12 mouse cellular contexts compared by ENCODE assay signal in the genomic region with DNA sequence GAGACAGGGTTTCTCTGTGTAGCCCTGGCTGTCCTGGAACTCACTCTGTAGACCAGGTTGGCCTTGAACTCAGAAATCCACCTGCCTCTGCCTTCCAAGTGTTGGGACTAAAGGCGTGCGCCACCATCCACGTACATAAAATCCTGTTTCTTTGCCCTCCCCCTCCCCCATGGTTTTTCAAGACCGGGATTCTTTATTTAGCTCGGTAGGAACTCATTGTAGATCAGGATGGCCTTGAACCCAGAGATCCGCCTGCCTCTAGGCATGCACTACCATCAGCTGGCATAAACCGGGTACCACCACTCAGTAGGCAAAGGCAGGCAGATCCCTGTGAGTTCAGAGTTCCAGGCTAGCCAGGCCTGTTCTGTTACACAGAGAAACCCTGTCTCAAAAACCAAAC. TPM values are rescaled to one million over a fixed set of nuclear protein-coding genes. Genes with fewer than 3 reads are reported as not detected.
DNase-seq lines count a peak whose midpoint lies in the region; ATAC-seq and TF ChIP-seq lines count a peak whose summit lies in the region.
"Had no signal": no experiment of that assay in that cellular context is flagged by ENCODE, and none has a peak within 500 bp of the region (broad histone marks: within the 10 kb centered on the region; RNA-seq: fewer than 3 reads in every experiment).

No protein-coding gene starts in this region.

- intact Hi-C loops in gastrocnemius, adult 2 months (cut with DNase I) = no loop called here
- intact Hi-C loops in left cerebral cortex, adult 2 months (cut with DNase I) = no loop called here

- ATAC-seq in liver, embryonic 16.5 days (ENCODE audit: low read depth) = no peak
- ATAC-seq: forebrain, embryonic 14.5 days had no signal

- no peak overlapping the region for H3K9ac ChIP-seq in liver, embryonic 16.5 days (ENCODE audit: low read depth, low read length)
- H3K9ac ChIP-seq: hindbrain, embryonic 13.5 days had no signal

- DNase-seq in gastrocnemius, adult 2 months = no peak
- DNase-seq in gastrocnemius, adult 8-10 months (ENCODE audit: low spot score in 2 of 2) = no peak
- DNase-seq in left cerebral cortex, adult 2 months (ENCODE audit: extremely low spot score in 1 of 2, low spot score in 2 of 2) = no peak
- no peak for DNase-seq in left cerebral cortex, adult 9 months (ENCODE audit: low spot score in 2 of 2)
- DNase-seq in R1 (ENCODE audit: low read depth, low spot score) = peak; percentile 76
- no peak for DNase-seq in adrenal gland, postnatal 10 days
- DNase-seq in ovary, adult 18-20 months (ENCODE audit: low spot score) = no peak

- no peak overlapping the region for H3K4me2 ChIP-seq in liver, embryonic 16.5 days (ENCODE audit: low read depth, low read length)
- H3K4me2 ChIP-seq: hindbrain, embryonic 13.5 days had no signal

- no peaks in the 10 kb centered on the region for H3K27me3 ChIP-seq in liver, embryonic 16.5 days (ENCODE audit: control insufficient read depth, insufficient read depth, low read depth, low read length)
- H3K27me3 ChIP-seq: hindbrain, embryonic 13.5 days had no signal

- 46% methylated on average over 7 of the region's 7 CpGs for WGBS in liver, embryonic 16.5 days (ENCODE audit: insufficient replicate concordance)

- peak overlapping the region; percentile 90 for H3K27ac ChIP-seq in gastrocnemius, adult 2 months
- H3K27ac ChIP-seq in left cerebral cortex, adult 2 months = peak overlapping the region; percentile 32; the same call in 1 of the 2 replicates
- peak overlapping the region; percentile 83 for H3K27ac ChIP-seq in liver, embryonic 16.5 days (ENCODE audit: low read length)

- no peaks in the 10 kb centered on the region for H3K36me3 ChIP-seq in liver, embryonic 16.5 days (ENCODE audit: control insufficient read depth, insufficient read depth)

- TF ChIP-seq CTCF in gastrocnemius, adult 2 months (IDR thresholded peaks at IDR 0.05) = no peak
- TF ChIP-seq CTCF in left cerebral cortex, adult 2 months (IDR thresholded peaks at IDR 0.05) = no peak

- peaks cover 44% of the 10 kb centered on the region for H3K4me1 ChIP-seq in liver, embryonic 16.5 days (ENCODE audit: control insufficient read depth, low read depth, low read length)

- H3K9me3 ChIP-seq in liver, embryonic 16.5 days (replicated peaks; ENCODE audit: control insufficient read depth, low read length) = no peaks in the 10 kb centered on the region
- H3K9me3 ChIP-seq: hindbrain, embryonic 13.5 days had no signal

- H3K4me3 ChIP-seq in gastrocnemius, adult 2 months = peak overlapping the region; percentile 58
- H3K4me3 ChIP-seq in left cerebral cortex, adult 2 months = no peak overlapping the region
- H3K4me3 ChIP-seq in liver, embryonic 16.5 days (ENCODE audit: low read depth, low read length) = no peak overlapping the region
- H3K4me3 ChIP-seq: hindbrain, embryonic 13.5 days had no signal

RNA-seq across cellular contexts. Expression of a gene that starts 10.4 kb away (rescaled TPM):
- 10 to 100 TPM; 79.2 to 95.2 TPM for total RNA-seq in gastrocnemius, adult 2 months (2021)
- total RNA-seq in gastrocnemius, adult 8-10 months (2022) = 10 to 100 TPM; 76.0 to 89.9 (median 78.1) TPM
- total RNA-seq in left cerebral cortex, adult 2 months (2021) = 10 to 100 TPM; 22.8 to 25.7 TPM
- polyA plus RNA-seq in liver, embryonic 16.5 days (2015; fragmentation: Nextera tagmentation; extraction: Ambion mirVana) = 17.2 and 19.1 TPM in 2 replicates
- total RNA-seq in adrenal gland, postnatal 10 days (2021) = 10 to 100 TPM; 55.1 to 72.4 TPM

RNA-seq across cellular contexts. Expression of a gene that starts 32.4 kb away (rescaled TPM):
- 10 to 100 TPM; 10.9 to 17.3 TPM for total RNA-seq in gastrocnemius, adult 2 months (2021)
- 10 to 100 TPM in 1 of 4 experiments, 1 to 10 TPM in 3; 7.2 to 13.5 (median 9.4) TPM for total RNA-seq in gastrocnemius, adult 8-10 months (2022)
- total RNA-seq in left cerebral cortex, adult 2 months (2021) = 10 to 100 TPM; 40.7 to 43.5 TPM
- 4.6 and 6.5 TPM in 2 replicates for polyA plus RNA-seq in liver, embryonic 16.5 days (2015; fragmentation: Nextera tagmentation; extraction: Ambion mirVana)
- total RNA-seq in adrenal gland, postnatal 10 days (2021) = 10 to 100 TPM; 15.8 to 31.4 TPM

RNA-seq across cellular contexts. Expression of a gene that starts 42.4 kb away (rescaled TPM):
- total RNA-seq in gastrocnemius, adult 2 months (2021) = 100 to 1,000 TPM; 567 to 689 TPM
- total RNA-seq in gastrocnemius, adult 8-10 months (2022) = 100 to 1,000 TPM; 566 to 724 (median 629) TPM
- 100 to 1,000 TPM; 183 to 187 TPM for total RNA-seq in left cerebral cortex, adult 2 months (2021)
- polyA plus RNA-seq in liver, embryonic 16.5 days (2015; fragmentation: Nextera tagmentation; extraction: Ambion mirVana) = 919 and 997 TPM in 2 replicates
- 100 to 1,000 TPM; 933 to 968 TPM for total RNA-seq in adrenal gland, postnatal 10 days (2021)

RNA-seq across cellular contexts. Expression of a gene that starts 48.1 kb away (rescaled TPM):
- 10 to 100 TPM; 31.3 to 31.9 TPM for total RNA-seq in gastrocnemius, adult 2 months (2021)
- 10 to 100 TPM; 28.1 to 31.2 (median 30.6) TPM for total RNA-seq in gastrocnemius, adult 8-10 months (2022)
- 10 to 100 TPM; 70.7 to 73.2 TPM for total RNA-seq in left cerebral cortex, adult 2 months (2021)
- polyA plus RNA-seq in liver, embryonic 16.5 days (2015; fragmentation: Nextera tagmentation; extraction: Ambion mirVana) = 14.1 and 14.8 TPM in 2 replicates
- total RNA-seq in adrenal gland, postnatal 10 days (2021) = 10 to 100 TPM; 52.4 to 63.2 TPM

RNA-seq across cellular contexts. Expression of a gene that starts 50.8 kb away (rescaled TPM):
- not detected for total RNA-seq in gastrocnemius, adult 2 months (2021)
- total RNA-seq in gastrocnemius, adult 8-10 months (2022) = not detected
- not detected for total RNA-seq in left cerebral cortex, adult 2 months (2021)
- polyA plus RNA-seq in liver, embryonic 16.5 days (2015; fragmentation: Nextera tagmentation; extraction: Ambion mirVana) = not detected in 2 replicates
- total RNA-seq in adrenal gland, postnatal 10 days (2021) = not detected
- total RNA-seq: layer of hippocampus, postnatal 14 days had no signal
- polyA plus RNA-seq: cortical plate, adult 2 months; forebrain, embryonic 14.5 days; hindbrain, embryonic 13.5 days had no signal

Comparison
In these comparisons a context has a peak if more than half of its experiments do, and no peak if none do; other contexts are left out.
1. H3K27ac ChIP-seq: peak in every context shown above with its lines; median percentile 90 in gastrocnemius, adult 2 months; 83 in liver, embryonic 16.5 days; 32 in left cerebral cortex, adult 2 months.